ENCODE assay signal across 33 mouse cellular contexts in genomic region chr6:94412341-94412740, GRCm38 (mm10).
"Had no signal": no experiment of that assay in that cellular context is flagged by ENCODE, and none has a peak within 500 bp of the region (broad histone marks: within the 10 kb centered on the region; RNA-seq: fewer than 3 reads in every experiment).

No protein-coding gene starts in this region.

- H3K9me3 ChIP-seq: limb, embryonic 10.5 days; limb, embryonic 12.5 days; limb, embryonic 13.5 days; limb, embryonic 15.5 days; liver, embryonic 12.5 days; liver, embryonic 13.5 days; liver, embryonic 15.5 days; lung, embryonic 15.5 days; midbrain, embryonic 10.5 days; midbrain, embryonic 12.5 days; midbrain, embryonic 13.5 days; midbrain, embryonic 15.5 days; neural tube, embryonic 12.5 days; neural tube, embryonic 13.5 days had no signal

- ATAC-seq: liver, embryonic 12.5 days; liver, postnatal 0 days; lung, postnatal 0 days; midbrain, embryonic 13.5 days; midbrain, embryonic 15.5 days; midbrain, embryonic 16.5 days had no signal

- H3K27me3 ChIP-seq: limb, embryonic 12.5 days; limb, embryonic 13.5 days; limb, embryonic 15.5 days; liver, embryonic 12.5 days; liver, embryonic 13.5 days; liver, embryonic 15.5 days; lung, embryonic 15.5 days; megakaryocyte, embryonic 14.5 days; midbrain, embryonic 12.5 days; midbrain, embryonic 13.5 days; midbrain, embryonic 15.5 days; neural tube, embryonic 12.5 days; neural tube, embryonic 13.5 days had no signal

- H3K9ac ChIP-seq: limb, embryonic 12.5 days; limb, embryonic 13.5 days; limb, embryonic 15.5 days; liver, embryonic 12.5 days; liver, embryonic 13.5 days; liver, embryonic 14.5 days; liver, embryonic 15.5 days; liver, postnatal 0 days; lung, embryonic 14.5 days; lung, embryonic 15.5 days; midbrain, embryonic 12.5 days; midbrain, embryonic 13.5 days; midbrain, embryonic 15.5 days; neural tube, embryonic 12.5 days; neural tube, embryonic 13.5 days had no signal

- DNase-seq: left cerebral cortex, postnatal 4 days; liver; liver, embryonic 13.5 days; liver, postnatal 0 days; lung, adult 18-20 months; lung, adult 2 months; lung, embryonic 14.5 days; lung, postnatal 10 days; lung, postnatal 14 days; lung, postnatal 36 days; lung, postnatal 4 days; midbrain, embryonic 14.5 days had no signal

- H3K4me3 ChIP-seq: limb, embryonic 10.5 days; limb, embryonic 12.5 days; limb, embryonic 13.5 days; limb, embryonic 15.5 days; liver, embryonic 12.5 days; liver, embryonic 13.5 days; liver, embryonic 15.5 days; lung, embryonic 15.5 days; megakaryocyte, embryonic 14.5 days; midbrain, embryonic 10.5 days; midbrain, embryonic 12.5 days; midbrain, embryonic 13.5 days; midbrain, embryonic 15.5 days; myocyte; neural tube, embryonic 12.5 days; neural tube, embryonic 13.5 days had no signal

- H3K27ac ChIP-seq: limb, embryonic 10.5 days; limb, embryonic 12.5 days; limb, embryonic 13.5 days; limb, embryonic 15.5 days; liver, embryonic 12.5 days; liver, embryonic 13.5 days; liver, embryonic 14.5 days; liver, embryonic 15.5 days; lung, embryonic 15.5 days; macrophage; midbrain, embryonic 10.5 days; midbrain, embryonic 12.5 days; midbrain, embryonic 13.5 days; midbrain, embryonic 15.5 days; neural tube, embryonic 12.5 days; neural tube, embryonic 13.5 days had no signal

- H3K36me3 ChIP-seq: limb, embryonic 10.5 days; limb, embryonic 12.5 days; limb, embryonic 13.5 days; limb, embryonic 15.5 days; liver, embryonic 12.5 days; liver, embryonic 13.5 days; liver, embryonic 15.5 days; lung, embryonic 15.5 days; midbrain, embryonic 10.5 days; midbrain, embryonic 12.5 days; midbrain, embryonic 13.5 days; midbrain, embryonic 15.5 days; neural tube, embryonic 12.5 days; neural tube, embryonic 13.5 days had no signal

- H3K4me2 ChIP-seq: limb, embryonic 12.5 days; limb, embryonic 13.5 days; limb, embryonic 15.5 days; liver, embryonic 11.5 days; liver, embryonic 12.5 days; liver, embryonic 13.5 days; liver, embryonic 15.5 days; lung, embryonic 14.5 days; lung, embryonic 15.5 days; midbrain, embryonic 11.5 days; midbrain, embryonic 12.5 days; midbrain, embryonic 13.5 days; midbrain, embryonic 15.5 days; neural tube, embryonic 12.5 days; neural tube, embryonic 13.5 days had no signal

- H3K4me1 ChIP-seq: limb, embryonic 10.5 days; limb, embryonic 12.5 days; liver, embryonic 12.5 days; liver, embryonic 13.5 days; liver, embryonic 15.5 days; megakaryocyte, embryonic 14.5 days; midbrain, embryonic 12.5 days; midbrain, embryonic 13.5 days; midbrain, embryonic 15.5 days; neural tube, embryonic 12.5 days; neural tube, embryonic 13.5 days had no signal
